Mouse (Mus musculus) bone marrow, adult 2 months (tissue): ENCODE data around the gene Cd33.

ENCODE experiments used
- CTCF ChIP-seq: fragments of 200-500 bp; IDR thresholded peaks from 2 replicates; pipeline ENCODE4 v1.5.1; 2011; ENCODE audit warnings: low read length, control low read depth; ENCODE audit not compliant: control insufficient read depth, insufficient read depth
- POLR2A ChIP-seq: fragments of 200-500 bp; IDR thresholded peaks from 2 replicates; pipeline ENCODE4 v1.6.1; 2011; ENCODE audit warnings: low read depth, mild to moderate bottlenecking, control low read depth, low read length, borderline replicate concordance; ENCODE audit not compliant: control insufficient read depth

DNA sequence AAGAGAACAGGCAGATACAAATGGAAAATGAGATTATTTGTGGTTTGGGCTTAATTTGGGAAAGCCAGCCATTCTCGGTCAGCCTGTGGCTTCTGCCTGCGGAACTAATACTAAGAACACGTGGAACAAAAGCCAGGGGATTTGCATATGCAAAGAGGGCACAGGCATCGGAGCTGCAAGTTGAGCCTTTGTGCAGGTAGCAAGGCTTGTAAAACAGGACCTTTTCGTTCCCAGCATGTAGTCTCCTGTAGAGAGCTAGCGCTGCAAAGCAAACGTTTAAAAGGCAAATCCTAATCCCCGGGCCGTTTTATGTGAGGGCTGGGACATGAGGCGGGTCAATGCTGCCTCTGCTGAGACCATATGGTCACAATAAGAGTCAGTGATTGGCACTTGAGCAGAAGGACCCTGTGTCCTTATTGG lies 18.4 kb upstream of the Cd33 start:
- TF ChIP-seq CTCF (no peak), POLR2A (no peak)
